Mouse (Mus musculus) skeletal muscle tissue, adult 2 months (tissue): Measurements from ENCODE around the gene Ttyh2.

Source experiments
- DNase-seq: peaks from one replicate; pipeline ENCODE4 v3.0.0-alpha.2; 2012; ENCODE audit warnings: low read depth, low spot score

The Ttyh2 gene

DNA sequence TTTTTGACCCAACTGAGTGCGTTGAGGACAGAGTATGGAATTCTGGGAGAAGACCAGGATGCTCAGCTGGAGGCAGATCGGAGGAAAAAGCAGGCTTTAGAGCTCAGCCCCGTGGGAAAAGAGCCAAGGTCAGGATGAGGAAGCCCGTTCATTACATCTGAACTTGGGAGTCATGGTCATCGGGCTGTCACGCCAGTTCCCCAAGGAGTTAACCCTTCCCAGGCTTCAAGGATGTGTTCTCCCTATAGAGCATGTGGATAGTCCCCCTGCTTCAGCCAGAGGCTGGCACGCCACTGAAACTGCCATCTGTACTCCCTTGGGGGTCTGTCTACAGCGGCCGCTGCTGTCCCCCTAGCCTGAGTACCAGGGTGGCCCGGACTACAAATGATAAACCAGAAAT is 5.1 kb downstream of the Ttyh2 start:
- no peak for DNase-seq

DNA sequence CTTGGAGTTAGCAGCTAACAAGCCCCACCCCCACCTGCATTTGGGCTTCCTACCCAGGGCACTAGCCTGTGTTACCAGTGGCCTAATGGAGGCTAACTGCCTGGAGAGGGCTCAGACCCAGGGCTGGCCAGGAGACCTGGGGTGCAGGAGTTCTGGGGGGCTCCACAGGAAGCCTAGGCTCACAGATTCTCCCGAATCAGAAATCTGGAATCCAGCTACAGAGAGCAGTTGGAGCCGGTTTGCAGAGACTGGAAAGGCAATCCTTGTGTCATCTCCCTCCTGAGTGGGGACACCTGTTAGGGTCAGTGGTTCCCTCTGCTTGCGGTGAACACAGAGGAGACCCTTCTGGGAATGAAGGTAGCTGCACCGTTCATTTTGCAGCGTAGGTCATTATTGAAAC is 5.8 kb downstream of the Ttyh2 start:
- DNase-seq = no peak

DNA sequence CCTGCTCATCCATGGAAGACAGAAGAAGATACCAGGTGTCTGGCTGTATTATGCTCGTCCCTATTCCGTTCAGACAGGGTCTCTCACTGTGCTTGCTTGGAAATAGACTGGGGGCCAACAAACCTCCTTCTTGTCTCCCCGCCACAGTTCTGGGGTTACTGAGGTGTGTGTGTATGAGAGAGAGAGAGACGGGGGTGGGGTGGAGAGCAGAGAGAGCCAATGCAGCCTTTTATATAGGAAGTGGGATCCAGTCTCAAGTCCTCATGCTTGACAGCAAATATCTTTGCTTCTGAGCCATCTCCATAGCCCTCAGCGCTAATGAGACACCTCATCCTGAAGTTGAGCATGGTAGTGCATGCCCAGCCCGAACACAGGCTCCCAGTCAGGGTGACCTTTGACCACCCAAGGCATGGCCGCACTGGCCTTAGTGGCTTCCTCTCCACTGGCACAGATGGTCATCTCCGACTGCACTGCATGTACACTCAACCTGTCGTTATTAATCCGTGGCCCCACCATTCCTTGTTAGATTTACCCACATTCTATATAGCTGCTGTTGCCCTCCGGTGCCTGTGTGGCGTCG is 7.2 kb downstream of the Ttyh2 start:
- DNase-seq = no peak

DNA sequence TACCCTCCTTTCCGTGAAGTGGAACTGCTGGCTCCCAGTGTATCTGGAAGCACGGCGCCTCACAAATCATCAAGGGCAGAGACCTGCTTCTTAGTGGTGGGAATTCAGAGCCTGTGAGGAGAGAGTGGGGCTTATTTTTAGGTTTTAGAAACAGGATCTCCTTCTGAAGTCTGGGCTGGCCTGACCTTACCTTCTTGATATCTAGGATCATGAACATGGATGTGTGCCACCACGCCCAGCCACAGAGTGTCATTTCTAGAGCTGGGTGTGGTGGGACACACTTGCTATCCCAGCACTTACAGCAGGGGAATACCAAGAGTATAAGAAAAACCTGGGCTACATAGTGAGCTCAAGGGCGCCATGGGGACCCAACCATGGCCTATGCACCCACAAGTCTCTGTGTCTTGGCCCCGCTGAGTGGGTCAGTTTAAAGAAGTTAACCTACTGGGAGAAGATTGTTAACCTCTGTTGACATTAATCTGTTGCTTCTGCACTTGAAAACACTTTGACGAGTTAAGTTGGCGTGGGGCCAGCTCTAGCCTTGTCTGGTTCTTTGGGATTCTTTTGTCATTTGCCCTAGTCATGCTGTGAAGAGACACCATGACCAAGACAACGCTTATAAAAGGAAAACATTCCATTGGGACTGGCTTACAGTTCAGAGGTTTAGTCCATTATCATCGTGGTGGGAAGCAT is 7.9 kb downstream of the Ttyh2 start:
- peak; percentile 80 for DNase-seq

- no peak for DNase-seq
Observed at GRCm38 (mm10) chr11:114683722-114684621, 8.7 kb downstream of the Ttyh2 start.

DNA sequence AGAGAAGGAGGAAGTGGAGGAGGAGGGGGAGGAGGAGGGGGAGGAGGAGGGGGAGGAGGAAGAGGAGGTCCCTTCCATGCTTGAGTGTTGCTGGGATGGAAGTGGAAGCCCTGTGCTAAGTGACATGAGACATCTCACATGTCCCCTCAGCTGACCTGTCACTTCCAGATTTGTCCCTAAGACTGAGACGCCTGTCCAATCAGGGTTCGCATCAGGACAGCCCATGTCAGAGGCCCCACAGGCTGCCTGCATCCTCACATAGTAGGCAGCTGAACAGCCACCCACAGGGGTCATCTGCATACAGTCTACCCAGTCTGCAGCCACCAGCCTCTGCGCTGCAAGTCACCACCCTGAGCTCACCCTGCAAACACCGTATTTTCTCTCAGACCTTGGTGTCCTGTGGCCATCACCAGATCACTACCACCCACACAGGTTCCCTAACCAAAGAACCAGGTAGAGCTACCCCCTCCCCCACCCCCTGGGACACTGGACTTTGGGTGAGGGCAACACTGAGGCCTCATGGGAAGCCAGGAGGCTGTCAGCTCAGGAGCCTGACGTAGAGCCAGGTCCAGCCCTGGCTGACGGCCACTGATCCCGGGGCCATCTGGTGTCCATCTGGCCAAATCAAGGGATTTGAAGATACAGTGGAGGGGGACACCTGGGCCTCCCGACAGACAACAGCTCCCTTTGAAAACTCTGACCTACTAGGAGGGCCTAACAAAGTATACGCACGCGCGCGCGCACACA is 9.6 kb downstream of the Ttyh2 start:
- peak; percentile 69 for DNase-seq

GRCm38 (mm10) chr11:114685526-114686040 is 10.4 kb downstream of the Ttyh2 start:
- DNase-seq = no peak

- DNase-seq = no peak
Observed at GRCm38 (mm10) chr11:114686221-114686959, 11.2 kb downstream of the Ttyh2 start.

DNA sequence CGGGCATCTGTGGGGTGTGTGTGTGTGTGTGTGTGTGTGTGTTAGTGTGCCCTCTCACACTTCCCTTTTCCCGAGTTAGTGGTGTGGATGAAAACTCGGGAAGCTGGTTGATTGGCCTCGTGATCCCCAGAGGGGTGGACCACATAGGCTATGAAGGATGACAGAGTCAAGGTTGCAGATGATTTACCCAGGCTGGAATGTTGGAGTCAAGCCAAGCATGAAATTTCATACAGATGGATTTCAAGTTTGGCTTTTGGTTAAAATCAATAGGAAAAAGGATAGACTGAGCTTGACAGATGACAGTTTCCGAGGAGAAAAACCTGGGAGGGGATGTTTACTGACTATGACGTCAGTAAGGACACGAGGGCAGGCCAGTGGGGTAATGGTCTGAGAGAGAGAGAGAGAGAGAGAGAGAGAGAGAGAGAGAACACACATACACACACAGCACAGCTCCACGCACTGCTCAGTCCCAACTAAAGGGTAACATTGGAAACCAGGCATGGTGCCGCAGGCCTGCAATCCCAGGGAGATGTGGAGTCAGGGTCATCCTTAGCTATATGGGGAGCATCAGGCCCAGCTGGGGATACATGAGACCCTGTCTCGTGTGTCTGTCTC is 12.4 kb downstream of the Ttyh2 start:
- no peak for DNase-seq

DNA sequence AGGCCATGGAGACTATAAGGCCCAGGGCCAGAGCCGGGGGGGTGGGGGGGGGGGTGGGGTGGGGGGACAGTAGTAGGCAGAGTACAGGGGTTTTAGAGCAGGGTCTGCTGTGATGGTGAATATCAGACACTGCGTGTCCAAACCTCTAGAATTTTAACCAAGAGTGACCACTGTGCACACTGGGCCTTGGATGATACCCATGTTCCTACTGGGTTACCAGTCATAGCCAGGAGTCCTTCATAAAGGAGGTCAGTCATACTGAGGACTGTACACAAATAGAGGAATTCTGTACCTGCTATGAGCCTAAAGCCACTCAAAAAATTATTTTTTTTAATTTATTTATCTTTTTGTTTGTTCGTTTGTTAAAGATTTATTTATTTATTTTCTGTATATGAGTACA is 13.5 kb downstream of the Ttyh2 start:
- DNase-seq = no peak

GRCm38 (mm10) chr11:114690192-114690591 is 15.0 kb downstream of the Ttyh2 start:
- no peak for DNase-seq

DNA sequence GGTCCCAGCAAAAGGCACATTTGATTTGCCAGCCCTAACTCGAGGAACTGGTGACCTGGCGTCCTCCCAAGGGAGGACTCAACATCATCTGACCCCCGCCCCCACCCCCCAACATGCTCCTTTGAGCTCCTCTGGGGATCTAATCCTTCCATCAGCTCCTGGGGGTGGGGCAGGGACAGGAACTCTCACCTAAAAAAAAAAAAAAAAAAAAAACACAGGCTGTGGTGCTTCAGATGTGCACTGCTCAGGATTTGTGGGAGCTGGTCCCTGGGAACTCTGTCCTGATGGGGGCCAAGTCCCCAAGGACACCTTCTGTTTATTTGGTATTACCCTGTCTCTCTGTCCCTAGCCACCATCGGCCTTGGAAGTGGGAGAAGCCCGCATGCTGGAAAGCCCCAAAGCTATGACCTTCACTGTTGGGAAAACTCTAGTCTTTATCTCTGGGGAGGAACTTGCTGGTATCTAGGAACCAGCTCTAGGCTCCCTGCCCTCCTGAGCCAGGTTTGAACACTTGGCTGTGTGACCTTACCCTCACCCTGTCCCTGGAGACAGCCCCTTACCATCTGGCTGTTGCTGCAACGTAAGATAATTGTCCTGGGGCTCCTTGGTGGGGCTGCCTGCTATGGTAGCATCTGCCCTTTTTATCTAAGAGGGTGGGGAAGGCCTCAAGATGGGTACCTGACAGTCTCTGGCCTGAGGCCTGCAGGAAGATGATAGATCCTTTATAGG is 16.4 kb downstream of the Ttyh2 start:
- DNase-seq = no peak

DNA sequence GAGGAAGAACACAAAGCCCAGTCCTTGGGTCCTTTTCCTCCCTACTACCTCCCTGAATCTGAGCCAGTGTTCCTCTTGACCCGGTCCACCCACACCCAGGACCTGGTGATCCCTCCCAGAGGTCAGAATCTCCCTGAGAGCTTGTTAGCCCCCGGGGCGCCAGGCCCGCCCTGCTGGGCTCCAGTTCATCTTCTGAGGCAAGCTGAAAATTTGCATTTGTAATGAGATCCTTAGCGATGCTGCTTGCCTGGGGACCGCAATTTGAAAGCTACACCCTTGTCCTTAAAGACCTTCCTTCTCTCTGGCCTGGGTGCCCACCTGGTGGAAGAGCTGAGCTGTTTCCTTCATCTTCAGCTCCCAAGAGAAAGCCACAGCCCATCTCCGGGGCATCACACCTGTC is 17.4 kb downstream of the Ttyh2 start:
- DNase-seq = no peak

- no peak for DNase-seq
Observed at GRCm38 (mm10) chr11:114693456-114693855, 18.2 kb downstream of the Ttyh2 start.

- DNase-seq = no peak
Observed at GRCm38 (mm10) chr11:114694451-114694850, 19.2 kb downstream of the Ttyh2 start.

- DNase-seq = no peak
Observed at GRCm38 (mm10) chr11:114698496-114698895, 23.3 kb downstream of the Ttyh2 start.

- peak; percentile 82 for DNase-seq
Observed at GRCm38 (mm10) chr11:114699511-114699910, 24.3 kb downstream of the Ttyh2 start.

DNA sequence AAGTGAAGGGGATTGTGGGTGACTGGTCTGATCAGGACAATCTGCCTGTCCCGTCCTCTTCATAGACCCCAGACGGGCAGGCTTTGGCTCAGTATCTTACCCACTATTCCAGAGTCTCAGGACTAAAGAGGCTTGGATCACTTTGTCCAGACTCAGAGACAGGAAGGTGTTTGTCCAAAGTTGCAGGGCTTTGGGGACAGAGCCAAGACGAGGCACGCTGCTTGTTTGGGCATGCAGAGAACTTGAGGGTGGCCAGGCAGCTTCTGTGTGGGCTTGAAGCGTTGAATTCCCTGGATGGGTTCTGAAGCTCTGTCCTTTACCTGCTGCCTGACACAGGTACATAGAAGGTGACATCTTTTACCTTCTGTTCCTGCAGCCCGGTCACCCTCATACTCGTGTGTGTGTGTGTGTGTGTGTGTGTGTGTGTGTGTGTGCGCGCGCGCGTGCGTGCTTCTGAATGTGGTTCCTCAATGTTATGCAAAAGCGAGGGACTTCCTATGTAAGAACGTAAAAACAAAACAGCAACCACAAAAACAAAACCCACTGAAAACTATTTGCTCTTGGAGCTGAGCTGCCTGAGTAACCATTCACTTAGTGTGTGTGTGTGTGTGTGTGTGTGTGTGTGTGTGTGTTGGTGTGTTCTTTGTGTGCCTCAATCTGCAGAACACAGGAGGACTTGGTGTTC is 27.2 kb downstream of the Ttyh2 start:
- no peak for DNase-seq

GRCm38 (mm10) chr11:114702996-114703361 is 27.7 kb downstream of the Ttyh2 start:
- DNase-seq = no peak
